Mouse (Mus musculus): ENCODE results near the gene Zfhx3. TPM values are rescaled to one million over a fixed set of nuclear protein-coding genes. Genes with fewer than 3 reads are reported as not detected.

Gene Zfhx3
- polyA plus RNA-seq, 1 experiment: 6.6 TPM

GRCm38 (mm10) chr8:108755400-108756325 is 813.2 kb downstream of the Zfhx3 start:
- no peak for TF ChIP-seq POLR2A (IDR thresholded peaks at IDR 0.05; ENCODE audit: borderline replicate concordance, control insufficient read depth, low read depth, low read length)
- no peak for TF ChIP-seq CTCF (IDR thresholded peaks at IDR 0.05; ENCODE audit: control insufficient read depth, insufficient read depth, low read length)
- WGBS: 80% methylated on average over 19 of the region's 19 CpGs
- no peak overlapping the region for H3K27ac ChIP-seq (ENCODE audit: control insufficient read depth, insufficient read depth, low read depth, low read length, poor library complexity)
- no peak overlapping the region for H3K4me3 ChIP-seq (replicated peaks; ENCODE audit: control insufficient read depth, low read depth, low read length)
- H3K4me1 ChIP-seq (ENCODE audit: control insufficient read depth, insufficient read depth, low read length): no peaks in the 10 kb centered on the region

GRCm38 (mm10) chr8:108759511-108760330 is 817.3 kb downstream of the Zfhx3 start:
- WGBS: 80% methylated on average over 15 of the region's 15 CpGs
- no peak for TF ChIP-seq POLR2A (IDR thresholded peaks at IDR 0.05; ENCODE audit: borderline replicate concordance, control insufficient read depth, low read depth, low read length)
- peak; percentile 62 for TF ChIP-seq CTCF (IDR thresholded peaks at IDR 0.05; ENCODE audit: control insufficient read depth, insufficient read depth, low read length)

GRCm38 (mm10) chr8:108760745-108761144 is 818.3 kb downstream of the Zfhx3 start:
- H3K27ac ChIP-seq (ENCODE audit: control insufficient read depth, insufficient read depth, low read depth, low read length, poor library complexity): no peak overlapping the region
- no peaks in the 10 kb centered on the region for H3K4me1 ChIP-seq (ENCODE audit: control insufficient read depth, insufficient read depth, low read length)
- H3K4me3 ChIP-seq (replicated peaks; ENCODE audit: control insufficient read depth, low read depth, low read length): no peak overlapping the region
- 90% methylated on average over 10 of the region's 10 CpGs for WGBS
- no peak for TF ChIP-seq POLR2A (IDR thresholded peaks at IDR 0.05; ENCODE audit: borderline replicate concordance, control insufficient read depth, low read depth, low read length)

More at GRCm38 (mm10) chr8:108759511-108760330, 817.3 kb downstream of the Zfhx3 start:
- no peak overlapping the region for H3K27ac ChIP-seq (ENCODE audit: control insufficient read depth, insufficient read depth, low read depth, low read length, poor library complexity)
- no peaks in the 10 kb centered on the region for H3K4me1 ChIP-seq (ENCODE audit: control insufficient read depth, insufficient read depth, low read length)
- no peak overlapping the region for H3K4me3 ChIP-seq (replicated peaks; ENCODE audit: control insufficient read depth, low read depth, low read length)

GRCm38 (mm10) chr8:108762567-108762966 is 820.1 kb downstream of the Zfhx3 start:
- H3K27ac ChIP-seq (ENCODE audit: control insufficient read depth, insufficient read depth, low read depth, low read length, poor library complexity): no peak overlapping the region
- no peak overlapping the region for H3K4me3 ChIP-seq (replicated peaks; ENCODE audit: control insufficient read depth, low read depth, low read length)
- WGBS: 84% methylated on average over 7 of the region's 7 CpGs
- TF ChIP-seq CTCF (IDR thresholded peaks at IDR 0.05; ENCODE audit: control insufficient read depth, insufficient read depth, low read length): no peak
- H3K4me1 ChIP-seq (ENCODE audit: control insufficient read depth, insufficient read depth, low read length): no peaks in the 10 kb centered on the region

- TF ChIP-seq CTCF (IDR thresholded peaks at IDR 0.05; ENCODE audit: control insufficient read depth, insufficient read depth, low read length) (no peak), POLR2A (IDR thresholded peaks at IDR 0.05; ENCODE audit: borderline replicate concordance, control insufficient read depth, low read depth, low read length) (no peak)
- H3K27ac ChIP-seq (ENCODE audit: control insufficient read depth, insufficient read depth, low read depth, low read length, poor library complexity): no peak overlapping the region
- H3K4me3 ChIP-seq (replicated peaks; ENCODE audit: control insufficient read depth, low read depth, low read length): no peak overlapping the region
- H3K4me1 ChIP-seq (ENCODE audit: control insufficient read depth, insufficient read depth, low read length): no peaks in the 10 kb centered on the region
- 52% methylated on average over 19 of the region's 19 CpGs for WGBS
These were observed 822.2 kb downstream of the Zfhx3 start for GRCm38 (mm10) chr8:108764403-108765194.

- Histone ChIP-seq H3K27ac (ENCODE audit: control insufficient read depth, insufficient read depth, low read depth, low read length, poor library complexity) (no peak overlapping the region), H3K4me3 (replicated peaks; ENCODE audit: control insufficient read depth, low read depth, low read length) (no peak overlapping the region), H3K4me1 (ENCODE audit: control insufficient read depth, insufficient read depth, low read length) (no peaks in the 10 kb centered on the region)
- TF ChIP-seq POLR2A (IDR thresholded peaks at IDR 0.05; ENCODE audit: borderline replicate concordance, control insufficient read depth, low read depth, low read length) (no peak), CTCF (IDR thresholded peaks at IDR 0.05; ENCODE audit: control insufficient read depth, insufficient read depth, low read length) (no peak)
- 87% methylated on average over 6 of the region's 6 CpGs for WGBS
These were observed 823.7 kb downstream of the Zfhx3 start for GRCm38 (mm10) chr8:108766102-108766501.

- 94% methylated on average over 7 of the region's 7 CpGs for WGBS
- TF ChIP-seq POLR2A (IDR thresholded peaks at IDR 0.05; ENCODE audit: borderline replicate concordance, control insufficient read depth, low read depth, low read length) (no peak), CTCF (IDR thresholded peaks at IDR 0.05; ENCODE audit: control insufficient read depth, insufficient read depth, low read length) (no peak)
These were observed 825.6 kb downstream of the Zfhx3 start for GRCm38 (mm10) chr8:108768051-108768450.

More at GRCm38 (mm10) chr8:108768051-108768450, 825.6 kb downstream of the Zfhx3 start:
- no peak overlapping the region for H3K4me3 ChIP-seq (replicated peaks; ENCODE audit: control insufficient read depth, low read depth, low read length)
- H3K27ac ChIP-seq (ENCODE audit: control insufficient read depth, insufficient read depth, low read depth, low read length, poor library complexity): no peak overlapping the region
- H3K4me1 ChIP-seq (ENCODE audit: control insufficient read depth, insufficient read depth, low read length): no peaks in the 10 kb centered on the region
